Mouse (Mus musculus) olfactory bulb, adult 2 months (tissue): ENCODE results near the gene Srsf1.

ENCODE experiments used
- CTCF ChIP-seq: fragments of 200-500 bp; IDR thresholded peaks from 2 replicates; pipeline ENCODE4 v1.5.1; 2012; ENCODE audit warnings: low read depth, mild to moderate bottlenecking, low read length, moderate library complexity; ENCODE audit not compliant: insufficient read depth
- POLR2A ChIP-seq: fragments of 200-500 bp; IDR thresholded peaks from 2 replicates; pipeline ENCODE4 v1.6.1; 2012; ENCODE audit warnings: mild to moderate bottlenecking, low read depth, low read length, moderate library complexity; ENCODE audit not compliant: insufficient read depth

- no peak for TF ChIP-seq CTCF
- peak; percentile 23; the same call in 1 of the 2 replicates for TF ChIP-seq POLR2A
Observed at GRCm38 (mm10) chr11:88067586-88068410, 20.6 kb downstream of the Srsf1 start, which contains the start of gene Vezf1.
